Mouse (Mus musculus) gastrocnemius, postnatal 10 days (tissue): ENCODE data around the gene Oog1. TPM values are rescaled to one million over a fixed set of nuclear protein-coding genes. Genes with fewer than 3 reads are reported as not detected.
"Not testable (repeated sequence)": the region's sequence is repeated elsewhere in the genome, so short reads cannot be mapped to it uniquely, and the experiment has no call there.

Experiments
- DNase-seq: peaks from one replicate; pipeline ENCODE4 v3.0.0; 2021; ENCODE audit warnings: mixed read lengths
- long read RNA-seq, 2 experiments: library from polyadenylated mRNA; stranded (forward); transcript quantifications; one replicate each; pipeline ENCODE4 v2.0.0; 2021
- total RNA-seq, 2 experiments: library from RNA; stranded (reverse); gene quantifications; 2 replicates each; pipeline ENCODE4 v1.2.3; 2021

Gene Oog1
- not detected for total RNA-seq
- long read RNA-seq, experiment 1, result 0 reads
- long read RNA-seq, experiment 2, result 0 reads

DNA sequence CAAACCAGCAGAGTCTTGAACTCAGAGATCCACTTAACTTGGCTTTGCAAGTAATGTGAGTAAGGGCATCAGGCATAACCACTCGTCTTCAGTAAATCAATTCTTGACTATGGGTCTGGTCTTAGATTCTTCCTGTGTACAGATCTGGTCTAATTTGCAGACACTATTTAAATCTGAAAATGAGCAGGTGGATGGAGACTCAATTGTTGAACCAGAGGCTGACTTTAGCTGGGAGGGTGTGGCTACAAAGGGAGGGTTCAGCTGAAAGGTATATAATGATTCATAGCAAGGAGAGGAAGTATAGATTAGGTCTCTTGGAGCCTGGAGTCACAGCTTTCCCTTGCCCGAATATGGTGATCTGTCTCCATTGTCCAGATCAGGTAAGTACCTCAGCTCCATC is at the start of gene Oog1:
Gene Oog1 (plus strand): TSS at position 301 of the 400 bp plus-strand sequence.
- DNase-seq, result not testable (repeated sequence)

- DNase-seq, result not testable (repeated sequence)
Measured at GRCm38 (mm10) chr12:87601388-87601787, 1.1 kb upstream of the Oog1 start.

- DNase-seq, result not testable (repeated sequence)
Measured at GRCm38 (mm10) chr12:87618569-87618968, 16.1 kb downstream of the Oog1 start, which contains the start of gene Gm4027. Gene Gm4027, plus strand, starts transcription at chr12:87618869.

DNA sequence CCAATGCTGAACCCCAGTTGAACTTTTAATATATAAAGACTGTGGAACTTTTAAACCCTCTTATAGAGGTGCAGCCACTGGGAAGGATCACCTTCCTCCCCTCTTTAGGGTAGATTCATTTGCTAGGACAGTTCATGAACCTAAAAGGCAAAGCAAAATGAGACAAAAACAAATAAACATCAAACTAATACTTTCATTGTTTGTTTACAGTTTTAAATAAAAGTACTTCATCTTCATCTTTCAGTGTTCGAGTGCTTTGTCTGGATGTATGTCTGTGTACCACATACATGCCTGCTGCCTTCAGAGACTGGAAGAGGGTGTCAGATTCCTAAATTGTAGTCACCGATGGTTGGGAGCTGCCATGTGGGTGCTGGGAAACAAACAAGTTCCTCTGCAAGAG is 42.0 kb downstream of the Oog1 start, which contains the start of gene Gm16381:
Gene Gm16381 (minus strand): TSS at position 101 of the 400 bp plus-strand sequence.
- not testable (repeated sequence) for DNase-seq

DNA sequence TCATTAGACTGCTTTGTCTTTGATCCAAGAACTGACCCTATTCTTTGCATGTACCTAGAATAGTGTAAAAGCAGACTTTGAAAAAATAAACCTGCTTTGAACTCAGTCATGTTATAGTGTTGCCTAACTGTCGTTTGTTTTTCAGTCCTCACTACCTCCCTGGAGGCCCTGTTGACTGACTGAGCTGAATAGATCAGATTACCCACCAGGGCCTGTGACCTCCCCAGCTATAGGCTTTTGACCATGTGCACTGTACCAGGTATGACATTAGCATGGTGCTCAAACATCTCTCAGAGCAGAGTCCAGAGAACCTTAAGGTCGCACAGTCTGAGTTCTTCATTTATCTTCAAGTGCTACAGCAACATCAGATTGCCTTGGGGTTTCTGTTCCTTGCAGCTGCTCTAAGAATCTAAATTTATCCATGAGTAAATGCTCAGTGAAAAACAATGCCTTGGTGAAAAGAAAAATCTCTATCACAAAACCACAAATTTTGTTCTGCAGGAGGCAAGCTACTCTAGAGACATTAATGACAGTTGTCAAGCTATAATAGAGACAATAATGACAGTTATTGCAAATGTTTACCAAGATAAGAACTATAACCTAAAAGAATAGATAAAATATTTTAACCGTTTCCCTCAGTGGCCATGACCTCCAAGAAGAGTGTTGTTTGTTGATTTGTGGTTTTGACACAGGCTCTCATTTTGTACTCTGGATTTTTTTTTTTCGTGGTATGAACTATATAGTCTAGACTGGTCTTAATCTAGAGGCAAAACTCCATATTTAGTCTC is 50.6 kb downstream of the Oog1 start:
- not testable (repeated sequence) for DNase-seq

Other genes with a start within 250 kb of the Oog1 start
- gene Sptlc2, start 214.3 kb upstream of the Oog1 start, total RNA-seq, result 10 to 100 TPM; 28.6 to 30.0 TPM
- gene Slirp, start 158.8 kb upstream of the Oog1 start, total RNA-seq, result 100 to 1,000 TPM; 152 to 169 TPM
- gene Alkbh1, start 158.7 kb upstream of the Oog1 start, total RNA-seq, result 10 to 100 TPM in 1 of 2 experiments, 1 to 10 TPM in 1; 7.6 to 13.6 TPM
- 10 to 100 TPM; 52.4 to 53.5 TPM for gene Snw1, start 130.4 kb upstream of the Oog1 start, total RNA-seq
- not detected for gene Gm5788, start 108.0 kb upstream of the Oog1 start, total RNA-seq
- gene Gm8300, start 88.4 kb upstream of the Oog1 start, total RNA-seq, result not detected
- not detected for gene Gm4027, start 16.2 kb downstream of the Oog1 start, total RNA-seq
- not detected for gene Gm16381, start 41.9 kb downstream of the Oog1 start, total RNA-seq
- gene Gm21319, start 173.1 kb downstream of the Oog1 start, total RNA-seq, result not detected
- not detected for gene Gm21936, start 192.8 kb downstream of the Oog1 start, total RNA-seq
- not detected for gene BB287469, start 213.9 kb downstream of the Oog1 start, total RNA-seq
- not detected for gene Gm2001, start 239.7 kb downstream of the Oog1 start, total RNA-seq